Mouse (Mus musculus) kidney, postnatal 4 days (tissue): Measurements from ENCODE around the gene Sdccag8.

ENCODE experiments used
- DNase-seq, 2 experiments: peaks; one replicate each; pipeline ENCODE4 v3.0.0; 2021; ENCODE audit warnings: mixed read lengths in 2 of 2

Gene Sdccag8

GRCm38 (mm10) chr1:176944458-176945174, 130.2 kb downstream of the Sdccag8 start:
- DNase-seq = no peak

- DNase-seq = no peak
Observed at GRCm38 (mm10) chr1:176945175-176945540, 130.7 kb downstream of the Sdccag8 start.

- no peak for DNase-seq
Observed at GRCm38 (mm10) chr1:176946031-176946795, 131.8 kb downstream of the Sdccag8 start.

GRCm38 (mm10) chr1:176946796-176947181, 132.3 kb downstream of the Sdccag8 start:
- no peak for DNase-seq

GRCm38 (mm10) chr1:176948861-176949260, 134.4 kb downstream of the Sdccag8 start:
- DNase-seq = no peak

DNA sequence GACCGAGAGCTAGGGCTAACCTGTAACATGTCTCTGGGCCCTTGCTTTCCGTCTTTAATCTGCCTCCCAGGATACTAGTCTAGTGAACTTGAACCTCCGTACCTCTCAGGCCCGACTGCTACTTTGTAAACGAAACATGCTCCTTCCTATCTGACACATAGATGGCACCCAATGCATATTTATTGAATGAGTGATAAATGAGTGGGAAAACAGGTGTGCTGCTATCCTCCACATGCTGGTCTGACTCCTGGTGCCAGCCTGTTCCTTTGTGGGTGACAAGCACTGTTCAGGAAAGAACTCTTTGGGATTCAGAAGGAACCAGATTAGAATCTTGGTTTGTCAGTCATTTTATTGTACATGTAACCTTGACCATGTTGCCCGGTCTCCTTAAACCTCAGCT, 134.9 kb downstream of the Sdccag8 start:
- DNase-seq = no peak

DNA sequence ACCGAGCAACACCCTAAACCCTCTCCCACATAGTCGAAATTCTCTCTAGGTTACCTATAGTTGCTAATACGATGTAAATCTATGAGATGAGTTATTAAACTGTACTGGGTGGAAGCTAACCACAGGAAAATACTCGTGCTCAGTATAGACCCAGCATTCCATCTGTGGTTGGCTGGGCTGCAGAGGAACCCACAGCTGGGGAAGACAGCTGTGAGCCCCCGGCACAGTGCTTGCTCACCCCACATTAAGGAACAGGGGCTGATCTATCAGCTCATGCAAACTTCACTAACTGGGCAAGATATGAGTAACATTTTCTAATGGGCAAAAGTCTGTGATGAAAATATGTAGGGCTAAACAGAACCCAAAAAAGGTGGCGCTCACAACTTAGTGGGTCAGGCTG, 135.6 kb downstream of the Sdccag8 start:
- no peak for DNase-seq

DNA sequence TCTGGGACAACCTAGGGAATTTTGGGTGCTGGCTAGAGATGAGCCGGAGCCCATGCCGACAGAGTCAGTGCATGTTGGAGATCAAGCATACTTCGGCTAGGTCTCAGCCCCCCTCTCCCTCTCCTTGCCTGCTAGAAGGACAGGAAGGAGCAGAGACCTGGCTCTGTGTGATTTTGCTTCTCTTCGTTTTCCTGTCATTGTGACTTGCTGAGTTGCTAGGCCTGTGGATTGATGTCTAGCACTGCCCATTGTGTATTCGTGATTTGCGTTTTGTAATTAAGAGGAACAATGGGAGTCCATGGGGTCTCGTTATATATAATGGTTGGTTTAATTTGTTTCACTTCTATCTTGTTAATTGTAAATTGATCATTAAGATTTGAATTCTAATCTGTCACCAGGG, 137.4 kb downstream of the Sdccag8 start:
- DNase-seq = no peak

DNA sequence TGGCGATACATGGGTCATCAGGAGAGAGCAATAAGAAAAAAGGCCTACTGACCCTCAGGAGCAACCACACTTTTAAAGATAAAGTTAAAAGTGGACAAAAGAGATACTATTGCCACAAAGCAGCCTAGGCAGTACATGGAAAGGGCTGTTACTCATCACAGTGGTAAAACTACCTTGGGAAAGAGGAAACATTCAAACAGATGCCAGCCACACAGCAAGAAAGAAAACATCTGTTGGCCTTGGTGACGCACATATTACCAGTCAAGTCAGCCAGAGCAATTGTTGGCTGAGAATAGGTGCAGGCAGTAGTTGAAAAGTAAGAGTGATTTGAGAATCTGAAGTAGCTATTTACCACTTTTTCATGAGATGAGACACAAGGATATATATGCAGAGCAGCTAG, 143.9 kb downstream of the Sdccag8 start:
- DNase-seq = no peak

GRCm38 (mm10) chr1:176961716-176962115, 147.3 kb downstream of the Sdccag8 start:
- no peak for DNase-seq

DNA sequence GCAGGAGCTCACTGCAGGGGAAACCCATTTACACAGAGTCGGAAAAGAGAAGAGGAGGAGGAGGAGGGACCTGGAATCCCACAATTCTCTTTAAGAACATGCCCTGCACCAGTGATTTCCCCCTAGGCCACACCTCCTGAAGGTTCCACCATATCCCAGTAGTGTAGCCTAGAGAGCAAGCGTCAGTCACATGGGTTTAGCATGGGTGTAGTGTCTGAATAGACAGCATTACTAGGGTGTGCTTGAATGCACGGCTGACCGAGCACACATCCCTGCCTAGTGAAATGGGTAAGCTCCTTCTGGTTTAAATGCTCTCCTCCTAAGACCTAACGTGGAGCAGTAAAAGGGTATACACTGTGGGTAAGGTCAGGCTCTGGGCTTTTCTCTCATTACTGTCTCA, 148.4 kb downstream of the Sdccag8 start:
- no peak for DNase-seq

- no peak for DNase-seq
Observed at GRCm38 (mm10) chr1:176967299-176967698, 152.8 kb downstream of the Sdccag8 start.

DNA sequence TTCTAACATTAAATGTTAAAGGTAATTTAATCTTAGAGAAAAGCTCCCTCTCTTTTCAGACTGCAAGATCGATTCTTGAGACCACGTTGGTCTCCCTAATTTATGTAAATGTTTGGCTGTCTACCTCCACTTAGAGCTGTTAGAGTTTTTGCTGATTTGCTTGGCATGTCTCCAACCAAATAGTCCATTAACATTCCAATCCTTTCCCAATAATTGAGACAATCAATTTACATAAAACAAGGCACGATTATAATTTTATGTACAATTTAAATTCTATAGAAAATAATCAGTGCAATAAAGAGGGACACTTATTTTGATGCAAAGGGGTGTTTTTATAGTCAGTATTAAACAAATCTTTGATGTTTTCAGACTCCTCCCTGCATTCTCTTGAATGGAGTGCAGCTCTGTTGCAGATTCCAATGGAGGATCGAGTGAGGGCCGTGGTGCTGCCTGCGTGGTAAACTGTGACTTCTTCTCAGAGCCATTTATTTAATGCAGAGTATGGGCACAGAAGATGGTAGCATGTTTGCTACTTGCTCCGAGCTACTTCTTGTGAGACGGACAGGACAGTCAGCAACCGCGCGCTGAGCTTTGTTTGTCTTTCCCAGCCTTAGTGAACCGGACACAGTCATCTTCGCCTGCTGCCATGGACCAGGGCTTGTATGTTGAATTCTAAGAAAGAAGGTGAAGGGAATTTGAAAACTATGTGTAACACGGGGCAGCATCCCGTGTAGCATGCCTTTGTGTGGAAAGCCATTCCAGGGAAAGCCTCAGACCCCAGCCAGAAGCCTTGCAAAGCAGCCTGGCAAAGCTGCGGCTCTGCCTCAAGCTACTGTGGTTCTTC, 156.4 kb downstream of the Sdccag8 start:
- no peak for DNase-seq

DNA sequence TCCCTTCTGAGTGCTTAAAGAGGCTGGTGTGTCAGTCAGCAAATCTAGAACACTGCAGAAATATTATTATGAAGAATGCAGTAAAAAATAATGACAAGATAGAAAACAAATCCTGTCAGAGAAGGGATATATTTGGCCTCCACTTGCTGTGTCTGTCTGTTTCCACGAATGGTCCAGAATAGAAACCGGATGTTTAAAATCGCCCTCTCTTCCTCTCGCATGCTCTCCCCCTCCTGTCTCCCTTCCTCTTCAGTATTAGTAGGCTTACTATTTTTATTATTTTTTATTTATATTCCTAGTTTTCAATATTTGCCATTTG, 157.0 kb downstream of the Sdccag8 start:
- no peak for DNase-seq

DNA sequence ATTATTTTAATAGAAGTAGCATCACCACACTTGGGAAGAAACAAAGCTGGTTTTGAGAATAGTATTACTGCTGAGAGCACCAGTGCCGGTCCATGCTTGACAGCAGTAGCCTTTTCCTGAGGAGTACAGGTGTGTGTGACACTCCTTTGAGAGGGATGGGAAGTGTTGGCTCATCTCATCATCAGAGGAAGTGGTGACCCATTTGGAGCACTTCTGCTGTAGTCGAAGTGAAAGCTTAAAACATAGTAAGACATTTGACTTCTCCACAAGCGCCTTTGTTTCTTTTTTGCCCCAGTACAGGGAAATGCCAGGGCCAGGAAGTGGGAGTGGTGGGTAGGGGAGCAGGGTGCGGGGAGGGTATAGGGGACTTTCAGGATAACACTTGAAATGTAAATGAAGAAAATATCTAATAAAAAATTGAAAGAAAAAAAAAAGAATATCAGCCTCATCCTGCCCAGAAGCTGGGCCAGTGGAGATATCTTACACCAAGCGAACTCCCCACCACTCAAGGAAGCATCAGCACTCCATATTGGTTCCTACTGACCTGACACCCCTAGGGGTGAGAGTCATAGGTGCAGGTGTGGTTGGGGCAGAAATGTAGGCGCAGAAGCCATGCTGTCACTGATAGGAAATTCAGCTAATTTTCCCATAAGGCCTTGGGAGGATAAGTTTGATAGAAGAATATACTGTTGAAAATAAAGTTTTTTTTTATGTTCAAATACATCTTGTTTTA, 159.1 kb downstream of the Sdccag8 start:
- DNase-seq = no peak

DNA sequence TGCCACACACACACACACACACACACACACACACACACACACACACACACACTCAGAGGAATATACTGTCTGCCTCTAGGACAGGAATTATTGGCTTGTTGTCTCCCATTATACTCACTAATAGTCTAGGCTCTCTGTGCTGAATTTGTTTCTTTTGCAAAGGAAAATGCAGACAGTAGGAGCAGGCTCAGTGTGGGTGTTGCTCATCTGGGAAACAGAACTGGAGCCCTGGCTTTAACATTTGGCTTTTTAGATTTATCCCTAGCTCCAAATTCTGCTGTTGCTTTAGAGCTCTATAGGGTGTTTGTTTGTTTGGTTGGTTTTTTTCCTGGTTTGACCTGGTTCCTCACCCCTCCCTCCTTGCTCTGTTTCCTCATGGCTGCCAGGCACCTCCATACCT, 164.8 kb downstream of the Sdccag8 start:
- DNase-seq = no peak

DNA sequence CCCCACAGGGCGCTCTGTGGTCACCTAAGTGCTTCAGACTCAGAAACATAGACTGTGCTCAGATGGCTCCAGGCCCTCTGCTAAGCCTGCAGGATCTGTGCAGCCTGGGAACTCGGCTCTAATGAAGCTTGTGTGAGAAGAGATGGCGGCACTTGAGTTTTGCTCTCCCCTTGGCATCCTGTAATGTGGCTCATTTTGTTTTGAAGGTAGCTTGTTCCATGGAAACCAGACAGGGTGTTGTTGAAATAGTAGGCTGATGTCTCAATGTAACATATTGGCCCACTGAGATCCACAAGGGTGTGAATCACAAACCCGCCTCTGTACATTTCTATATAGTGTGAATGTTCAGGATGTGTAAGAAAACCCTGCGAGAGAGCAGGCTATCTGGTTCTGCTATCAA, 165.7 kb downstream of the Sdccag8 start:
- no peak for DNase-seq

DNA sequence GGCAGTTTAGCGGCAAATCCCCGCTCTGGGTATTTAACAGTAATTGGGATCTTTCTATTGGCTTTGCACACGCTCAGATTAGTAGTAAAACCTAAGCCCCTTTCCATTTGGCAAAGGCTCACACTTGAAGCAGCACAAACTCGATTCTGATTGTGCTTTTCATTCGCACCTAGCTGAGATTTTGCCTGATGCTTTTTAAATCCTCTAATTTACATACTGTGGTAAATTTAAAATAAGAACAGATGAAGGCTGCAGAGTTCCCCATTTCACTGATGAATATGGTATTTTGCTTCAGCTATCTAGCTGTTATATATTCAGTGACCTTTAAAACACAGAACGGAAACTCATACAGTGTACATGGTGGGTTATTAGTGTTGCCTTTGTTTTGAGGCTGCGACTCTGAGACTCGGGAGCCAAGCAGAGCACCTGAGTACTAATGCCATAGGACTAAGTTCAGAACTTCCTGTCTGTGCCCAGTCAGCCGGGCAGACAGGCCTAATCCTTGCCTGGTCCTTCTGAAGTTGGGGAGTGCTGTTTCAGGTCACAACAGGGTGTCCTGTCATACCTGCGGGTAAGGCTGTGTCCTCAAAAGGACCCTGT, 166.4 kb downstream of the Sdccag8 start:
- DNase-seq = no peak

DNA sequence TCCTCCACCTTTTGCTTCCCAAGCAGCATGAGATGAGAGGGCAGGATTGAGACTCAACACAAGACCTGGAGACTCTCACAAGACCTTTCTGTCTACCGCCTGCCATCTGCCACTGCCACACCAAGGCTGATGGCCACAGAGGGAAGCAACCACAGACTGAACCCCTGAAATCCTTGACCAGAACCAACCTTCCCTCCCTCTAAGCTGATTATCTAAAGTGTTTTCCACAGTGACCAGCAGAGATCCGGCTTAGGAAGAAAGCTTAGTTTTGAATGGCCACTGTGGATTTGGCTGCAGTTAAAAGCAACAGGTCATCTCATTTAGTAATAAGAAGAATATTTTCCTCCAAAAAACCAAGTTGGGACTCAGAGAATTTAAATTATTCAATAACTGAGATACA, 167.1 kb downstream of the Sdccag8 start:
- no peak for DNase-seq

- no peak for DNase-seq
Observed at GRCm38 (mm10) chr1:176982671-176983070, 168.2 kb downstream of the Sdccag8 start.

- no peak for DNase-seq
Observed at GRCm38 (mm10) chr1:176985691-176986090, 171.2 kb downstream of the Sdccag8 start.

- no peak for DNase-seq
Observed at GRCm38 (mm10) chr1:176986275-176986674, 171.8 kb downstream of the Sdccag8 start.
